Mouse (Mus musculus) midbrain, embryonic 16.5 days (tissue): Measurements from ENCODE around the gene Kmt2d. TPM values are rescaled to one million over a fixed set of nuclear protein-coding genes. Genes with fewer than 3 reads are reported as not detected.

ENCODE experiments used
- ATAC-seq: fragments of 200-750 bp; cut with Nextera tagmentation; 2 replicates; pipeline ENCODE4 v1.8.0; 2017; ENCODE audit warnings: moderate TSS enrichment
- H3K27ac ChIP-seq: fragments of 300-500 bp; sonication (generic); 2 replicates; pipeline ENCODE4 v1.5.1; 2014; ENCODE audit warnings: mild to moderate bottlenecking, low read length, mixed read lengths
- H3K27me3 ChIP-seq: fragments of 300-500 bp; sonication (generic); 2 replicates; pipeline ENCODE4 v1.6.1; 2014; ENCODE audit warnings: low read depth, low read length, mixed read lengths; ENCODE audit not compliant: control insufficient read depth, insufficient read depth
- H3K36me3 ChIP-seq: fragments of 300-500 bp; sonication (generic); 2 replicates; pipeline ENCODE4 v1.6.1; 2014; ENCODE audit warnings: mild to moderate bottlenecking, low read length, moderate library complexity, mixed read lengths; ENCODE audit not compliant: control insufficient read depth, insufficient read depth
- H3K4me1 ChIP-seq: fragments of 300-500 bp; sonication (generic); 2 replicates; pipeline ENCODE4 v1.6.1; 2014; ENCODE audit warnings: mild to moderate bottlenecking, low read length, mixed read lengths; ENCODE audit not compliant: control insufficient read depth, insufficient read depth
- H3K4me2 ChIP-seq: fragments of 300-500 bp; sonication (generic); 2 replicates; pipeline ENCODE4 v1.6.1; 2014; ENCODE audit warnings: mild to moderate bottlenecking, low read length, mixed read lengths
- H3K4me3 ChIP-seq: fragments of 300-500 bp; sonication (generic); 2 replicates; pipeline ENCODE4 v1.5.1; 2014; ENCODE audit warnings: low read depth, mild to moderate bottlenecking, low read length, moderate library complexity, mixed read lengths
- H3K9ac ChIP-seq: fragments of 300-500 bp; sonication (generic); 2 replicates; pipeline ENCODE4 v1.6.1; 2014; ENCODE audit warnings: low read depth, low read length, mixed read lengths
- H3K9me3 ChIP-seq: fragments of 300-500 bp; sonication (generic); replicated peaks from 2 replicates; pipeline ENCODE4 v1.6.1; 2014; ENCODE audit warnings: mild to moderate bottlenecking, low read length, mixed read lengths; ENCODE audit not compliant: control insufficient read depth, poor library complexity, severe bottlenecking
- WGBS: fragments of 180-500 bp; shearing (Covaris S2); extraction: QIAGEN DNeasy Blood & Tissue Kit; methylation state at CpG from one replicate; pipeline ENCODE4 v1.1.7; 2014; 5-methylcytosine and 5-hydroxymethylcytosine counted together
- polyA plus RNA-seq: library from polyadenylated mRNA; unstranded; fragments of >200 nt; fragmentation: Nextera tagmentation; extraction: Ambion mirVana; gene quantifications from 2 replicates; pipeline ENCODE4 v1.2.1, GENCODE M21; 2015

The Kmt2d gene
- polyA plus RNA-seq, 1 experiment from 2014 or later = 10.1 TPM

DNA sequence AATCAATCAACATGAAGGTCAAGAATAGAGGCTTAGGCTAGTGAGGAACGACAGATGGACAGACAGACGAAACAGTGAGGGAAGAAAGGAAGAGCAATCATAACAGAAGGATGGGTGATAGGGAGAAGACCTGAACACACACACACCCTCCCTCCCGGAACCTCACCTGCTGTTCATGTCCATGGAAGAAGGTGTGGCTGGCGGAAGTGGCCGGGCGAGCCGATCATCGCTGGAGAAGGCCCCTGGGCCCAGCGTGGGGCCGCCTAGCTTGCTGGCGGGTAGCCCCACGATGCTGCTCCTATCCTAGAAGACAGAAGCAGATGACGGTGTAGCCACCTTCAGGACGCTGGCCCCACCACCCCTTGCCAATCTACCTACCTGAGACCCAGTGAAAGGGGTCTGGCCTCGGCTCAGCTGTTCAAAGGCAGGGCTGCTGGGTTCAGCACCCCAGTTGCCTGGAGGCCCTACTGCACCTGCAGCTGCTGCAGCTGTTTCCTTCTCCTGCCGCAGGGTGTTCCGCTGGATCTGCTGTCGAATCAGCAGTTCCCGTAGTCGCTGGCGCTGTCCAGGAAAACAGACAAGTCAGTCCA lies 19.7 kb downstream of the Kmt2d start:
- Histone ChIP-seq H3K36me3 (peaks cover 75% of the 10 kb centered on the region), H3K9me3 (no peaks in the 10 kb centered on the region), H3K27me3 (no peaks in the 10 kb centered on the region), H3K9ac (no peak overlapping the region), H3K4me1 (no peaks in the 10 kb centered on the region), H3K4me2 (no peak overlapping the region), H3K27ac (no peak overlapping the region), H3K4me3 (no peak overlapping the region)
- WGBS = 92% methylated on average over 21 of the region's 21 CpGs
- ATAC-seq = no peak

DNA sequence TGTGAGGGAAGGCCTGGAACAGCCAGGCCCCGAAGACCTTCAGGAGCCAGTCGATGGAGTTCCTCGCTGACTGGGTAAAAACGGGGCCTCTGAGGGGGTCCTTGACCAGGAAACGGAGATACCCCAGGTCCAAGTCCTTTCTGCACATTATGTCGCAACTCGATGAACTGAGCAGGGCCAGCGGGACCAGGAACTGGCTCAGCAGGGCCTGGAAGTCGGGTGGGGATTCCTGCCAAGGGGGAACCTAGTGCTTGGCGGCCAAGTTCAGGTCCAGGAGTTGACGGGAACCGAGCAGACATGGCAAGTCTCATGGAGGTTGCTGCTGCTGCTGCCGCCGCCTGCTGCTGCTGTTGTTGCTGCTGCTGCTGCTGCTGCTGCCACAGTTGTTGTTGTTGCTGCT lies 20.3 kb downstream of the Kmt2d start:
- Histone ChIP-seq H3K4me1 (no peaks in the 10 kb centered on the region), H3K27me3 (no peaks in the 10 kb centered on the region), H3K36me3 (peaks cover 77% of the 10 kb centered on the region), H3K9ac (no peak overlapping the region), H3K4me2 (no peak overlapping the region), H3K4me3 (no peak overlapping the region), H3K27ac (no peak overlapping the region), H3K9me3 (no peaks in the 10 kb centered on the region)
- WGBS = 87% methylated on average over 14 of the region's 14 CpGs
- ATAC-seq = no peak

DNA sequence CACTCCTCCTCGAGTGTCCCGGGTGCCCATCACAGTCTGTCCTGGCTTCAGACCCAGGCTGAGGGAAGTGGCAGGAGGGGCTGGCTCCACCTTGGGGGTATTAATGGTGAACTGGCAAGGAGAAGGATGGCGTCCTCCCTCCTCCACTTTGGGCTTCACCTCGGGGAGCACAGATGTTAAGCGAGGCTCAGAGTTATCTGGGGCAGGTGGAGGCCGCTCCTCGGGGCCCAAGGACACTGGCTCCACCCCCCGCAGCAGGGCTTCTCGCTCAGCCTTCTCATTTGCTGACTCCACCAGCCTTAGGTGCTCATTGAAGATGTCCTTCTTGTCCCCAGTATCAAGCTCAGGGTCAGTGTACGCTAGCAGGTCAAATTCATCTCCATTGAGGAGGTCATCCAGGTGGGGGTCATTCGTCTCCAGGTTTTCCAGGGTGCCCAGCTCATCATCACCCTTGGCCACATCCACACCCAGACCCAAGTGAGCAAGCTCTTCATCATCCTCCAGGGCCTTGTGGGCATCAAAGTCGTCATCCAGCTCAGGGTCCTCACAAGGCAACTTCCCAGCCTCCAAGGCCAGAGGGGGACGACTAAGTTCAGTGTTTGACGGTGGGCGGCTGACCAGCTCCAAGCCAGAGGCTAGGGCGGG lies 20.9 kb downstream of the Kmt2d start:
- H3K4me2 ChIP-seq = no peak overlapping the region
- H3K27me3 ChIP-seq = no peaks in the 10 kb centered on the region
- peaks cover 82% of the 10 kb centered on the region for H3K36me3 ChIP-seq
- no peak overlapping the region for H3K9ac ChIP-seq
- ATAC-seq = no peak
- H3K4me3 ChIP-seq = no peak overlapping the region
- H3K9me3 ChIP-seq = no peaks in the 10 kb centered on the region
- whole genome bisulfite sequencing = 93% methylated on average over 16 of the region's 16 CpGs
- no peak overlapping the region for H3K27ac ChIP-seq
- no peaks in the 10 kb centered on the region for H3K4me1 ChIP-seq

DNA sequence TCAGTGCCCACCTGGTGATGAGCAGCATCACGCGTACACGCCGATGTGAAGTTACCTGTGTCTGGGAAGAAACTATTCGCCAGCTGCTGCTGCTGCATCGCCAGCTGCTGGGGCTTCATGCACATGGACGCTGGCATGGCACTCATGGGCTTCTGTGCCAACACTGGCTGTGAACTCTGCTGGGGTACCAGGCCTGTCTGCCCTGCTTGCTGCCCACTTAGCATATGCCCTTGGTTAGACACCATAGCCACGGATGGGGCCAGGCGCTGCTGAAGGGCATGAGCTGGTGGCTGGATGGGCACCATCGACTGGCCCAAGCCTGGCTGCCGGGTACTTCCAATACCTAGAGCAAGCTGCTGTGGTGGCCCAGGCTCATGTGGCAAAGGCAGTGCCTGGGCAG lies 21.8 kb downstream of the Kmt2d start:
- no peak for ATAC-seq
- Histone ChIP-seq H3K4me3 (no peak overlapping the region), H3K4me1 (no peaks in the 10 kb centered on the region), H3K9ac (no peak overlapping the region), H3K4me2 (no peak overlapping the region), H3K36me3 (peaks cover 83% of the 10 kb centered on the region), H3K27ac (no peak overlapping the region), H3K9me3 (no peaks in the 10 kb centered on the region), H3K27me3 (no peaks in the 10 kb centered on the region)
- WGBS = 97% methylated on average over 11 of the region's 11 CpGs

DNA sequence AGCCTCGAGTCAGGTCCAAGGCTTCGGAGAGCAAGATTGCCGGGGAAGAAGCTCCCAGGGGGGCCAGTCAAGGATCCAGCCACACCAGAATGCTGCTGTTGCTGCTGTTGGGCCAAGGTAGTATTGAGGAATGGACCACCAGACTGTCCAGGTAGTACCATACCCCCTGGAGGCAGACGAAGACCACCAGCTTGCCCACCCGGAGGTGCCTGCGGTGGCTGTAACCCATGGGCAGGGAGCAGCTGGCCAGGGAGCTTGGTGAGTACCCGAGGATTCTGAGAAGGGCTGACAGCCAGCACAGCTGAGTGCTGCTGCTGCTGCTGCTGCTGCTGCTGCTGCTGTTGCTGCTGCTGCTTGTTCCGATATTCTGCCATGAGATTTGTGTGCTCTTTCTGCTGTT lies 24.9 kb downstream of the Kmt2d start:
- 89% methylated on average over 8 of the region's 8 CpGs for WGBS
- Histone ChIP-seq H3K27me3 (no peaks in the 10 kb centered on the region), H3K4me3 (no peak overlapping the region), H3K4me1 (no peaks in the 10 kb centered on the region), H3K9ac (no peak overlapping the region), H3K4me2 (no peak overlapping the region), H3K27ac (no peak overlapping the region), H3K36me3 (peaks cover 83% of the 10 kb centered on the region), H3K9me3 (no peaks in the 10 kb centered on the region)
- ATAC-seq = no peak

DNA sequence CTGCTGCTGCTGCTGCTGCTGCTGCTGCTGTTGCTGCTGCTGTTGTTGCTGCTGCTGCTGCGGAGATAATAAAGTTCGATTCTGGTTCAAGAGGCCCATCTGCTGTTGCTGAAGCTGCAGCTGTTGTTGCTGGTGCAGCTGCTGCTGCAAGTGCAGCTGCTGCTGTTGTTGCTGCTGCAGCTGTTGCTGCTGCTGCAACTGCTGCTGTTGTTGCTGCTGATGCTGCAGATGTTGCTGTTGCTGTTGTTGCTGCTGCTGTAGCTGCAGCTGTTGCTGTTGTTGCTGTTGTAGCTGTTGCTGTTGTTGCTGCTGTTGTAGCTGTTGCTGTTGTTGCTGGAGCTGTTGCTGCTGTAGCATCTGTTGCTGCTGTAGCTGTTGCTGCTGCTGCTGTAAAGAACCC lies 25.9 kb downstream of the Kmt2d start:
- Histone ChIP-seq H3K4me1 (no peaks in the 10 kb centered on the region), H3K36me3 (peaks cover 84% of the 10 kb centered on the region), H3K9me3 (no peaks in the 10 kb centered on the region), H3K9ac (no peak overlapping the region), H3K4me3 (no peak overlapping the region), H3K27ac (no peak overlapping the region), H3K27me3 (no peaks in the 10 kb centered on the region), H3K4me2 (no peak overlapping the region)
- WGBS = 97% methylated on average over 2 of the region's 2 CpGs
- ATAC-seq = no peak

DNA sequence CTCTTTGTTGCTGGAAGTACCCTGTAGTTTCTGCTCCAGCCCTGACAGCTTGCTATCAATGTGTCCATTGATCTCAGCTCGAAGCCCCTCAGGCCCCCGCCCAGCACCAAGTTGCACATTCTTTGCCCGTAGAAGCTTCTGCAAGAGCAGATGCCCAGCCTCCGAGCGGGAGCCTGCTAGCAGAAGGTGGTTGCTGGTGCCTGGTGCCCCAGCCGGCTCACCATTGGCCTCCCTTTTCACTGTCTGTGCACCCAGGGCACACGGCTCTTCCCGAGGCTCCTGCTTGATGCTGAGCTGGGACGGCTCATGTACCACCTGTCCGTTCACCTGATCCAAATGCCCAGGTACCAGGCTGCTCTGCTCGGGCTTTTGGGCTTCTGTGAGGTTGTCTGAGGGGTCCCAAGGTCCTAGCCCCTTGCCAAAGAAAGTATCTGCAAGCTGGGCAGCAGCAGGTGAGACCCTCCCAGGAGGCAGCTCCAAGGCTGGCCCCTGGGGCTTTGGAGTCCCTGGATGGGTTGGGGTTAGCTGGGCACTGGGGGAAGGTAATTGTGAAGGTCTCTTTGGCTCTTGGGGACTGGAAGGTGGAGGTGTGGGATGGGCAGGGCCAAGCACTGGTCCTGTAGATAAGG lies 27.3 kb downstream of the Kmt2d start:
- no peak for ATAC-seq
- Histone ChIP-seq H3K4me3 (no peak overlapping the region), H3K4me2 (no peak overlapping the region), H3K4me1 (no peaks in the 10 kb centered on the region), H3K27ac (no peak overlapping the region), H3K27me3 (no peaks in the 10 kb centered on the region), H3K9ac (no peak overlapping the region), H3K36me3 (peaks cover 84% of the 10 kb centered on the region), H3K9me3 (no peaks in the 10 kb centered on the region)
- 93% methylated on average over 11 of the region's 11 CpGs for WGBS

DNA sequence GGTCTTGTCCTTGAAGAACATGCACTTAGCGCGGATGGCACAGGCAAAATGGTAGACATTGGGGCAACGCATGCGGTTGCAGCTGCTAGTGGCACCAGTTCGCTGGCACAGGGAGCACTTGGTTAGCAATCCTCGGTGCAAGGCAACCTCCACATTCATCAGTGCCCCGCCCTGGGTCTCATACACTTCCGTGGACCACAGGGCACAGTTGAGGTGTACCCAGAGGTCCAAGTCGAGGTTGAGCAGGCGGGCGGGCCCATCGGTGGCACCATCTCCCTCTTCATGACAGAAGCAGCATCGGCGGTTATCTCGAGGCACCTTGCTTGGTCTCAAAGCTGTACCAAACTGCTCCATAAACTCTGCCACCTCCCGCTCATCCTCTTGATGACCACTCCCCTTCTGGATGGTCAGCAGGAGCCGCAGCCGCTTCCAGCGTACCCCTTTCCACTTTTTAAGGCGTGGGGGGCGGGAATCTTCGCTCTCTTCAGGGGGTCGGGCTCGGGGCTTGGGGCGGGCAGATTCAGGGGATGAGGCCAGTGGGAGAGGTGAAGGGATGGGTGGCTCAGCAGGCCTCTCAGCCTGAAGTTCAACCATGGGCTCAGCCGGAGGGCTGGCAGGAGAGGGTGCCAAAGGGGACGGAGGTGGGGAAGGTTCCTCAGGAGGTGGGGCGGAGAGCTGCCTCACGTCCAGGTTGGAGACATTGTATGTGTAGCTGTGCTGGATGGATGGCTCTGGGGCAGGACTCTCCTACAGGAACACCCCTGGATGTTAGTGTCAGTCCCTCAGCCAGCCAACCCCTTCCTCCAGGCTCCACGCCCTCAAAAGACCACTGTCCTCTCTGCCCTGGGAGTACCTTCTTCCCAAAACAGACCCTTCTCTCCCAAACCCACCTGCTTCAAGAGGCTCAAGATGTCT lies 31.1 kb downstream of the Kmt2d start:
- H3K36me3 ChIP-seq = peaks cover 79% of the 10 kb centered on the region
- no peak for ATAC-seq
- no peaks in the 10 kb centered on the region for H3K27me3 ChIP-seq
- no peak overlapping the region for H3K4me3 ChIP-seq
- no peaks in the 10 kb centered on the region for H3K9me3 ChIP-seq
- no peak overlapping the region for H3K9ac ChIP-seq
- no peak overlapping the region for H3K4me2 ChIP-seq
- no peak overlapping the region for H3K27ac ChIP-seq
- H3K4me1 ChIP-seq = no peaks in the 10 kb centered on the region
- WGBS = 95% methylated on average over 30 of the region's 30 CpGs
